In the genomic region with DNA sequence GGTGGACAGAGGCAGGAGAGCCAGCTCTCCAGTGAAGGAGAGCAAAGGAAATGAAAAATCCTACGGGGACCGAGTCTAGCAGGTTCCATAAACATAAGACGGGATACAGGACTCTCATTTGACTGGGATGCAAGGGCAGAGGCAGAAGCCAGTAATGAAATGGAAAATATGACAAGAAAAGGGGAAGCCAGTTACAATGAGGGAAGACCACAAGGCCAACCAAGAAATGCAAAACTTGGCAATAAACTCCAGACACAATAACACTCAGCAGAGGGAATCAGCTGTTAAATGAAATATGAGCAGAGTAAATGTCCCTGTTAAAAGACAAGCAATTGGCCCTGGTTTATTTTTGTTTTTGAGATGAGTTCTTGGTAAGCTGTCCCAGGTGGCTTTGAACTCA, we compare ENCODE assay signal across 27 mouse cellular contexts. TPM values are rescaled to one million over a fixed set of nuclear protein-coding genes. Genes with fewer than 3 reads are reported as not detected.
A peak's percentile ranks its signal among the peaks of the same experiment; 100 is the strongest.
DNase-seq lines count a peak whose midpoint lies in the region; ATAC-seq and TF ChIP-seq lines count a peak whose summit lies in the region.
"Had no signal": no experiment of that assay in that cellular context is flagged by ENCODE, and none has a peak within 500 bp of the region (broad histone marks: within the 10 kb centered on the region; RNA-seq: fewer than 3 reads in every experiment).

No protein-coding gene starts in this region.

- H3K27ac ChIP-seq in stomach, embryonic 16.5 days (ENCODE audit: low read length) = no peak overlapping the region
- H3K27ac ChIP-seq in stomach, postnatal 0 days (replicated peaks) = no peak overlapping the region
- H3K27ac ChIP-seq in bone marrow macrophage, adult 2 months (ENCODE audit: insufficient read depth, low read depth, low read length) = peak overlapping the region; percentile 25
- H3K27ac ChIP-seq in intestine, postnatal 0 days (ENCODE audit: low read depth, low read length) = no peak overlapping the region
- H3K27ac ChIP-seq in forebrain, embryonic 10.5 days = no peak overlapping the region
- H3K27ac ChIP-seq: heart, embryonic 10.5 days; hindbrain, embryonic 14.5 days; left cerebral cortex, adult 2 months; limb, embryonic 12.5 days; liver, embryonic 15.5 days; midbrain, embryonic 12.5 days; neural tube, embryonic 12.5 days had no signal

- no peaks in the 10 kb centered on the region for H3K27me3 ChIP-seq in stomach, embryonic 16.5 days (ENCODE audit: control insufficient read depth, insufficient read depth, low read length)
- H3K27me3 ChIP-seq in stomach, postnatal 0 days (ENCODE audit: control insufficient read depth, insufficient read depth, low read length) = no peaks in the 10 kb centered on the region
- no peaks in the 10 kb centered on the region for H3K27me3 ChIP-seq in intestine, postnatal 0 days (replicated peaks; ENCODE audit: control insufficient read depth, insufficient read depth, low read length)
- peaks cover 45% of the 10 kb centered on the region for H3K27me3 ChIP-seq in forebrain, embryonic 10.5 days (ENCODE audit: poor library complexity, severe bottlenecking)

- H3K4me3 ChIP-seq in stomach, embryonic 16.5 days (replicated peaks; ENCODE audit: low read length) = no peak overlapping the region
- no peak overlapping the region for H3K4me3 ChIP-seq in stomach, postnatal 0 days (ENCODE audit: low read depth, low read length)
- no peak overlapping the region for H3K4me3 ChIP-seq in bone marrow macrophage, adult 2 months (ENCODE audit: insufficient read depth, low read length)
- H3K4me3 ChIP-seq in intestine, postnatal 0 days (ENCODE audit: low read depth, low read length) = no peak overlapping the region
- H3K4me3 ChIP-seq in forebrain, embryonic 10.5 days = no peak overlapping the region
- H3K4me3 ChIP-seq: heart, embryonic 10.5 days; left cerebral cortex, adult 2 months; limb, embryonic 12.5 days; liver, embryonic 15.5 days; megakaryocyte, embryonic 14.5 days; midbrain, embryonic 12.5 days; myocyte; neural tube, embryonic 12.5 days had no signal

- peaks cover 4% of the 10 kb centered on the region; the same call in 1 of the 2 replicates for H3K36me3 ChIP-seq in stomach, embryonic 16.5 days (ENCODE audit: control insufficient read depth, insufficient read depth, low read length)
- H3K36me3 ChIP-seq in stomach, postnatal 0 days (ENCODE audit: control insufficient read depth, insufficient read depth, low read length) = no peaks in the 10 kb centered on the region
- peaks cover 6% of the 10 kb centered on the region; the same call in 1 of the 2 replicates for H3K36me3 ChIP-seq in intestine, postnatal 0 days (ENCODE audit: control insufficient read depth, insufficient read depth)
- no peaks in the 10 kb centered on the region for H3K36me3 ChIP-seq in forebrain, embryonic 10.5 days (replicated peaks)
- H3K36me3 ChIP-seq: limb, embryonic 12.5 days; liver, embryonic 15.5 days; midbrain, embryonic 12.5 days; neural tube, embryonic 12.5 days had no signal

- H3K4me1 ChIP-seq in stomach, embryonic 16.5 days (ENCODE audit: control insufficient read depth, insufficient read depth, low read length) = peaks cover 6% of the 10 kb centered on the region; the same call in 1 of the 2 replicates
- H3K4me1 ChIP-seq in stomach, postnatal 0 days (replicated peaks; ENCODE audit: control insufficient read depth, insufficient read depth) = no peaks in the 10 kb centered on the region
- H3K4me1 ChIP-seq in bone marrow macrophage, adult 2 months (ENCODE audit: control insufficient read depth, insufficient read depth, low read length) = peaks cover 16% of the 10 kb centered on the region
- peaks cover 11% of the 10 kb centered on the region; the same call in 1 of the 2 replicates for H3K4me1 ChIP-seq in intestine, postnatal 0 days (replicated peaks; ENCODE audit: control insufficient read depth, insufficient read depth, low read length)
- peaks cover 32% of the 10 kb centered on the region for H3K4me1 ChIP-seq in forebrain, embryonic 10.5 days

- DNase-seq in stomach, postnatal 0 days (ENCODE audit: low spot score) = no peak
- no peak for DNase-seq in forebrain, embryonic 10.5 days (ENCODE audit: extremely low spot score, low spot score)
- DNase-seq: adrenal gland, adult 2 months; adrenal gland, postnatal 36 days; cerebellum, adult 2 months; cerebellum, postnatal 14 days; gastrocnemius, postnatal 25 days; heart, adult 11 months; heart, postnatal 4 days; kidney, adult 2 months; kidney, postnatal 25 days; lung, embryonic 14.5 days; spleen, adult 18-20 months had no signal

- ATAC-seq in stomach, embryonic 16.5 days (ENCODE audit: insufficient read depth, low FRiP score) = no peak
- no peak for ATAC-seq in stomach, postnatal 0 days (ENCODE audit: low FRiP score, low TSS enrichment)
- ATAC-seq in intestine, postnatal 0 days = no peak
- ATAC-seq in activated CD4-positive, CD25-positive, alpha-beta regulatory T cell, adult 4 months = no peak
- ATAC-seq: forebrain, embryonic 14.5 days had no signal

- 52% methylated on average over 3 of the region's 3 CpGs for WGBS in stomach, embryonic 16.5 days
- WGBS in stomach, postnatal 0 days = 42% methylated on average over 3 of the region's 3 CpGs
- 41% methylated on average over 3 of the region's 3 CpGs for WGBS in intestine, postnatal 0 days
- WGBS in forebrain, embryonic 10.5 days = 84% methylated on average over 3 of the region's 3 CpGs

- no peak for TF ChIP-seq CTCF in stomach, postnatal 0 days (IDR thresholded peaks at IDR 0.05; ENCODE audit: low read depth)
- TF ChIP-seq CTCF in bone marrow macrophage, adult 2 months (IDR thresholded peaks at IDR 0.05; ENCODE audit: low read depth, low read length) = no peak
- TF ChIP-seq CTCF in intestine, postnatal 0 days (IDR thresholded peaks at IDR 0.05; ENCODE audit: low read depth) = no peak

- H3K9me3 ChIP-seq in stomach, embryonic 16.5 days (replicated peaks; ENCODE audit: control insufficient read depth, low read length) = peaks cover 8% of the 10 kb centered on the region; the same call in 1 of the 2 replicates
- H3K9me3 ChIP-seq in stomach, postnatal 0 days (ENCODE audit: control insufficient read depth, low read length) = no peaks in the 10 kb centered on the region
- no peaks in the 10 kb centered on the region for H3K9me3 ChIP-seq in intestine, postnatal 0 days (ENCODE audit: control insufficient read depth)
- peaks cover 12% of the 10 kb centered on the region; the same call in 1 of the 2 replicates for H3K9me3 ChIP-seq in forebrain, embryonic 10.5 days
- H3K9me3 ChIP-seq: liver, embryonic 15.5 days had no signal

- TF ChIP-seq EP300 in stomach, postnatal 0 days (optimal IDR thresholded peaks at IDR 0.05) = no peak

- no peak for TF ChIP-seq POLR2A in bone marrow macrophage, adult 2 months (IDR thresholded peaks at IDR 0.05; ENCODE audit: borderline replicate concordance, low read depth, low read length)

- no peak overlapping the region for H3K9ac ChIP-seq in stomach, embryonic 16.5 days (ENCODE audit: low read length)
- no peak overlapping the region for H3K9ac ChIP-seq in stomach, postnatal 0 days (ENCODE audit: low read length)
- H3K9ac ChIP-seq in intestine, postnatal 0 days (ENCODE audit: low read depth, low read length) = no peak overlapping the region
- H3K9ac ChIP-seq: hindbrain, embryonic 14.5 days; limb, embryonic 12.5 days; liver, embryonic 15.5 days; lung, embryonic 14.5 days; midbrain, embryonic 12.5 days; neural tube, embryonic 12.5 days had no signal

- peak overlapping the region; percentile 45; the same call in 1 of the 2 replicates for H3K4me2 ChIP-seq in stomach, embryonic 16.5 days (ENCODE audit: low read depth, low read length)
- H3K4me2 ChIP-seq in stomach, postnatal 0 days (replicated peaks; ENCODE audit: low read depth) = no peak overlapping the region; the same call in 1 of the 2 replicates
- peak overlapping the region; percentile 60 for H3K4me2 ChIP-seq in intestine, postnatal 0 days (replicated peaks; ENCODE audit: low read depth)
- H3K4me2 ChIP-seq: hindbrain, embryonic 14.5 days; limb, embryonic 12.5 days; liver, embryonic 15.5 days; lung, embryonic 14.5 days; midbrain, embryonic 12.5 days; neural tube, embryonic 12.5 days had no signal

RNA-seq across cellular contexts. Expression of a gene that starts 9.5 kb away (rescaled TPM):
- 19.1 and 22.0 TPM in 2 replicates for polyA plus RNA-seq in stomach, embryonic 16.5 days (2015; fragmentation: Nextera tagmentation; extraction: Ambion mirVana)
- polyA plus RNA-seq in stomach, postnatal 0 days (2015; fragmentation: Nextera tagmentation; extraction: Ambion mirVana) = 18.2 and 22.1 TPM in 2 replicates
- polyA plus RNA-seq in bone marrow macrophage, adult 2 months (2012; ENCODE audit: insufficient read depth, insufficient read length, missing spikeins) = 23.8 and 24.6 TPM in 2 replicates
- 16.9 and 18.7 TPM in 2 replicates for polyA plus RNA-seq in intestine, postnatal 0 days (2015; fragmentation: Nextera tagmentation; extraction: Ambion mirVana)
- polyA plus RNA-seq in activated CD4-positive, CD25-positive, alpha-beta regulatory T cell, adult 4 months (2017; shearing (Covaris generic)) = 10 to 100 TPM; 25.5 to 33.2 TPM
- polyA plus RNA-seq in forebrain, embryonic 10.5 days (2016; fragmentation: Nextera tagmentation; extraction: Ambion mirVana) = 3.7 and 3.8 TPM in 2 replicates

RNA-seq across cellular contexts. Expression of a gene that starts 58.5 kb away (rescaled TPM):
- polyA plus RNA-seq in stomach, embryonic 16.5 days (2015; fragmentation: Nextera tagmentation; extraction: Ambion mirVana) = 7.5 and 8.5 TPM in 2 replicates
- 3.6 and 4.2 TPM in 2 replicates for polyA plus RNA-seq in stomach, postnatal 0 days (2015; fragmentation: Nextera tagmentation; extraction: Ambion mirVana)
- polyA plus RNA-seq in bone marrow macrophage, adult 2 months (2012; ENCODE audit: insufficient read depth, insufficient read length, missing spikeins) = 65.5 and 75.0 TPM in 2 replicates
- polyA plus RNA-seq in intestine, postnatal 0 days (2015; fragmentation: Nextera tagmentation; extraction: Ambion mirVana) = 4.7 and 5.2 TPM in 2 replicates
- 1 to 10 TPM; 7.0 to 9.3 TPM for polyA plus RNA-seq in activated CD4-positive, CD25-positive, alpha-beta regulatory T cell, adult 4 months (2017; shearing (Covaris generic))
- polyA plus RNA-seq in forebrain, embryonic 10.5 days (2016; fragmentation: Nextera tagmentation; extraction: Ambion mirVana) = 8.4 TPM in 2 replicates
